Mouse (Mus musculus) embryonic facial prominence, embryonic 13.5 days (tissue): Measurements from ENCODE around the gene Zdhhc16. TPM values are rescaled to one million over a fixed set of nuclear protein-coding genes. Genes with fewer than 3 reads are reported as not detected.
"Not testable (repeated sequence)": the region's sequence is repeated elsewhere in the genome, so short reads cannot be mapped to it uniquely, and the experiment has no call there.

Experiments
- ATAC-seq: fragments of 200-750 bp; cut with Nextera tagmentation; 2 replicates; pipeline ENCODE4 v1.8.0; 2017; ENCODE audit warnings: low read depth; ENCODE audit not compliant: insufficient number of reproducible peaks, insufficient read depth, low FRiP score, low TSS enrichment
- H3K27ac ChIP-seq: fragments of 300-500 bp; sonication (generic); 2 replicates; pipeline ENCODE4 v1.5.1; 2015; ENCODE audit warnings: moderate library complexity, mild to moderate bottlenecking, inconsistent platforms
- H3K27me3 ChIP-seq: fragments of 300-500 bp; sonication (generic); 2 replicates; pipeline ENCODE4 v1.6.1; 2015; ENCODE audit warnings: mild to moderate bottlenecking, inconsistent platforms
- H3K36me3 ChIP-seq: fragments of 300-500 bp; sonication (generic); 2 replicates; pipeline ENCODE4 v1.6.1; 2015; ENCODE audit warnings: mild to moderate bottlenecking, inconsistent platforms
- H3K4me1 ChIP-seq: fragments of 300-500 bp; sonication (generic); 2 replicates; pipeline ENCODE4 v1.6.1; 2015; ENCODE audit warnings: inconsistent platforms
- H3K4me2 ChIP-seq: fragments of 300-500 bp; sonication (generic); 2 replicates; pipeline ENCODE4 v1.6.1; 2015; ENCODE audit warnings: moderate library complexity, mild to moderate bottlenecking, inconsistent platforms
- H3K4me3 ChIP-seq: fragments of 300-500 bp; sonication (generic); 2 replicates; pipeline ENCODE4 v1.5.1; 2015; ENCODE audit warnings: mild to moderate bottlenecking, inconsistent platforms
- H3K9ac ChIP-seq: fragments of 300-500 bp; sonication (generic); 2 replicates; pipeline ENCODE4 v1.6.1; 2015; ENCODE audit warnings: mild to moderate bottlenecking, inconsistent platforms
- H3K9me3 ChIP-seq: fragments of 300-500 bp; sonication (generic); 2 replicates; pipeline ENCODE4 v1.6.1; 2016; ENCODE audit warnings: inconsistent platforms
- WGBS: fragments of 180-500 bp; shearing (Covaris S2); methylation state at CpG from one replicate; pipeline ENCODE4 v1.1.7; 2015; ENCODE audit warnings: mixed read lengths; 5-methylcytosine and 5-hydroxymethylcytosine counted together
- polyA plus RNA-seq: library from polyadenylated mRNA; unstranded; fragments of >200 nt; fragmentation: Nextera tagmentation; extraction: Ambion mirVana; gene quantifications from 2 replicates; pipeline ENCODE4 v1.2.1, GENCODE M21; 2015

Zdhhc16 gene
- polyA plus RNA-seq, 1 experiment from 2014 or later: 97.3 TPM

- no peaks in the 10 kb centered on the region for H3K27me3 ChIP-seq
- H3K27ac ChIP-seq: no peak overlapping the region
- no peaks in the 10 kb centered on the region for H3K9me3 ChIP-seq
- H3K9ac ChIP-seq: no peak overlapping the region
- no peak for ATAC-seq
- H3K36me3 ChIP-seq: no peaks in the 10 kb centered on the region
- 81% methylated on average over 2 of the region's 2 CpGs for WGBS
- no peaks in the 10 kb centered on the region for H3K4me1 ChIP-seq
- no peak overlapping the region for H3K4me2 ChIP-seq
- H3K4me3 ChIP-seq: no peak overlapping the region
Observed at GRCm38 (mm10) chr19:41905246-41905645, 28.0 kb upstream of the Zdhhc16 start.

GRCm38 (mm10) chr19:41906311-41907078 is 26.8 kb upstream of the Zdhhc16 start:
- H3K4me1 ChIP-seq: no peaks in the 10 kb centered on the region
- H3K4me3 ChIP-seq: no peak overlapping the region
- no peak overlapping the region; the same call in 1 of the 2 replicates for H3K27ac ChIP-seq
- WGBS: 67% methylated on average over 6 of the region's 6 CpGs
- ATAC-seq: no peak
- no peak overlapping the region for H3K4me2 ChIP-seq
- H3K9ac ChIP-seq: no peak overlapping the region
- H3K36me3 ChIP-seq: no peaks in the 10 kb centered on the region
- H3K9me3 ChIP-seq: no peaks in the 10 kb centered on the region
- no peaks in the 10 kb centered on the region for H3K27me3 ChIP-seq

GRCm38 (mm10) chr19:41907079-41907760 is 26.1 kb upstream of the Zdhhc16 start:
- ATAC-seq: no peak
- Histone ChIP-seq H3K4me3 (no peak overlapping the region), H3K4me1 (no peaks in the 10 kb centered on the region), H3K27ac (no peak overlapping the region; the same call in 1 of the 2 replicates), H3K4me2 (no peak overlapping the region), H3K9ac (0 out of 2 replicates have a peak overlapping the region, but pooled peaks have one; percentile 6), H3K9me3 (no peaks in the 10 kb centered on the region), H3K27me3 (no peaks in the 10 kb centered on the region), H3K36me3 (no peaks in the 10 kb centered on the region)
- WGBS: 52% methylated on average over 8 of the region's 8 CpGs

- H3K27me3 ChIP-seq: no peaks in the 10 kb centered on the region
- H3K4me3 ChIP-seq: no peak overlapping the region
- peaks cover 10% of the 10 kb centered on the region for H3K4me1 ChIP-seq
- H3K4me2 ChIP-seq: no peak overlapping the region
- H3K36me3 ChIP-seq: no peaks in the 10 kb centered on the region
- H3K9me3 ChIP-seq: no peaks in the 10 kb centered on the region
- H3K9ac ChIP-seq: no peak overlapping the region
- H3K27ac ChIP-seq: no peak overlapping the region
- ATAC-seq: no peak
- 88% methylated on average over 3 of the region's 3 CpGs for whole genome bisulfite sequencing
Observed at GRCm38 (mm10) chr19:41908736-41909135, 24.5 kb upstream of the Zdhhc16 start.

- Histone ChIP-seq H3K27ac (no peak overlapping the region), H3K9ac (no peak overlapping the region), H3K36me3 (no peaks in the 10 kb centered on the region), H3K4me1 (peaks cover 26% of the 10 kb centered on the region), H3K27me3 (no peaks in the 10 kb centered on the region), H3K4me2 (no peak overlapping the region), H3K4me3 (no peak overlapping the region), H3K9me3 (no peaks in the 10 kb centered on the region)
- ATAC-seq: no peak
- WGBS: 87% methylated on average over 2 of the region's 2 CpGs
Observed at GRCm38 (mm10) chr19:41910396-41910795, 22.9 kb upstream of the Zdhhc16 start.

GRCm38 (mm10) chr19:41911178-41912073 is 21.9 kb upstream of the Zdhhc16 start, which contains the start of gene Pgam1:
TSS of gene Pgam1 (plus strand) at chr19:41911923.
- H3K9ac ChIP-seq: peak within 1 kb of the TSS; percentile 96
- peaks cover 8% of the 10 kb centered on the region for H3K36me3 ChIP-seq
- no peaks in the 10 kb centered on the region for H3K9me3 ChIP-seq
- peak; percentile 89 for ATAC-seq
- H3K4me2 ChIP-seq: peak within 1 kb of the TSS; percentile 92
- peak within 1 kb of the TSS; percentile 91 for H3K27ac ChIP-seq
- peak within 1 kb of the TSS; percentile 96 for H3K4me3 ChIP-seq
- H3K4me1 ChIP-seq: peaks cover 26% of the 10 kb centered on the region
- no peaks in the 10 kb centered on the region for H3K27me3 ChIP-seq
- 5% methylated on average over 52 of the region's 54 CpGs for WGBS

GRCm38 (mm10) chr19:41912121-41913080 is 20.9 kb upstream of the Zdhhc16 start:
- under 1% methylated on average over 46 of the region's 53 CpGs for WGBS
- peak overlapping the region; percentile 96 for H3K4me3 ChIP-seq
- H3K9me3 ChIP-seq: no peaks in the 10 kb centered on the region
- H3K4me1 ChIP-seq: peaks cover 26% of the 10 kb centered on the region
- H3K27me3 ChIP-seq: no peaks in the 10 kb centered on the region
- H3K4me2 ChIP-seq: peak overlapping the region; percentile 92
- peaks cover 18% of the 10 kb centered on the region for H3K36me3 ChIP-seq
- ATAC-seq: peak; percentile 57
- H3K9ac ChIP-seq: peak overlapping the region; percentile 96
- peak overlapping the region; percentile 91 for H3K27ac ChIP-seq

GRCm38 (mm10) chr19:41913774-41914591 is 19.3 kb upstream of the Zdhhc16 start:
- 28% methylated on average over 6 of the region's 6 CpGs for WGBS
- Histone ChIP-seq H3K27me3 (no peaks in the 10 kb centered on the region), H3K4me1 (peaks cover 26% of the 10 kb centered on the region), H3K9ac (peak overlapping the region; percentile 96), H3K4me2 (peak overlapping the region; percentile 92), H3K4me3 (peak overlapping the region; percentile 96), H3K36me3 (peaks cover 24% of the 10 kb centered on the region), H3K9me3 (no peaks in the 10 kb centered on the region), H3K27ac (peak overlapping the region; percentile 28; the same call in 1 of the 2 replicates)
- ATAC-seq: no peak

GRCm38 (mm10) chr19:41914592-41914882 is 18.7 kb upstream of the Zdhhc16 start:
- H3K27me3 ChIP-seq, H3K9ac ChIP-seq, H3K9me3 ChIP-seq, ATAC-seq: not testable (repeated sequence)
- Histone ChIP-seq H3K27ac (0 out of 2 replicates have a peak overlapping the region, but pooled peaks have one; percentile 28), H3K36me3 (peaks cover 29% of the 10 kb centered on the region), H3K4me1 (peaks cover 26% of the 10 kb centered on the region), H3K4me2 (peak overlapping the region; percentile 92), H3K4me3 (peak overlapping the region; percentile 96; the same call in 1 of the 2 replicates)

GRCm38 (mm10) chr19:41915294-41915693 is 18.0 kb upstream of the Zdhhc16 start:
- H3K27ac ChIP-seq: no peak overlapping the region
- peaks cover 26% of the 10 kb centered on the region for H3K4me1 ChIP-seq
- no peaks in the 10 kb centered on the region for H3K27me3 ChIP-seq
- H3K9ac ChIP-seq: no peak overlapping the region
- no peak overlapping the region for H3K4me2 ChIP-seq
- H3K4me3 ChIP-seq: no peak overlapping the region
- H3K36me3 ChIP-seq: peaks cover 34% of the 10 kb centered on the region
- ATAC-seq: no peak
- H3K9me3 ChIP-seq: no peaks in the 10 kb centered on the region
- 82% methylated on average over 3 of the region's 3 CpGs for WGBS
